Mouse (Mus musculus) layer of hippocampus, adult 11-12 months (tissue): ENCODE results near the gene Hspg2.
A peak's percentile ranks its signal among the peaks of the same experiment; 100 is the strongest.
"Not testable (repeated sequence)": the region's sequence is repeated elsewhere in the genome, so short reads cannot be mapped to it uniquely, and the experiment has no call there.

Source experiments
- DNase-seq: peaks from one replicate; pipeline ENCODE4 v3.0.0; 2022; ENCODE audit warnings: low spot score

Hspg2 gene

DNA sequence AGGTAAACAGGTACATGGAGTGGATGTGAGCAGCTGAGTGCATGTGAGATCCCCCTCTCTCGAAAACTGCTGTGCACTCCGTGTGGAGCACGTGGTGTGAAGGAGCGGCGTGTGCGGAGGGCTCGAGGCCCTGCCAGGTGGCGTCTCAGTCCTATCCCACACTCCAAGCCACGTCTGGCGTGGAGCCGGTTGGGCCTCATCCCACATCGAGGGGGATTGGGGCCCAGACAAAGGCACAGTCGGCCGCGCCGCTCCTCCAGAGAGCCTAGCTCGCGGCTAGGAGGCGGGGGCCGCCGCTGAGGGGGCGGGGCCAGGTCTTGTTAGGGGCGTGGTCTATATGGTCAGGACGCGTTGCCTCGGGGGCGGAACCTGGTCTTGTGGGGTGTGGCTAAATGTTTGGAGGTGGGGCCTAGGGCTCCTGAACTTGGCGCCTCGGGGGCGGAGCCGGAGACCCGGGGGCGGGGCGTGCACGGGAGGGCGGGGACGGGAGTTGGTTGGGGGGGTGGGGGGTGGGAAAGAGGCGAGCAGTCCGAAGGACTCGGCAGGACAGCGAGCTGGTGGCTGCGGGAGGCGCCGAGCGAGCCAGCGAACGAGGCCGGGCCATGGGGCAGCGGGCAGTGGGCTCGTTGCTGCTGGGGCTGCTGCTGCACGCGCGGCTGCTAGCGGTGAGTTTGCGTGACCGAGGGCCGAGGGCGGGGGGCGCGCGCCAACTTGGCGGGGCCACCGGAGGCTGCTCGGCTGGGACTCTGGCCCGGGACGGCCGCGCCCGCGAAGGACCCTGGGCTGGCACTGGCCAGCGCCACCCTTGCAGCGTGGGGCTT lies at the start of gene Hspg2:
Gene Hspg2 (plus strand): TSS at position 510 of the 821 bp plus-strand sequence.
- DNase-seq, result peak; percentile 86

DNA sequence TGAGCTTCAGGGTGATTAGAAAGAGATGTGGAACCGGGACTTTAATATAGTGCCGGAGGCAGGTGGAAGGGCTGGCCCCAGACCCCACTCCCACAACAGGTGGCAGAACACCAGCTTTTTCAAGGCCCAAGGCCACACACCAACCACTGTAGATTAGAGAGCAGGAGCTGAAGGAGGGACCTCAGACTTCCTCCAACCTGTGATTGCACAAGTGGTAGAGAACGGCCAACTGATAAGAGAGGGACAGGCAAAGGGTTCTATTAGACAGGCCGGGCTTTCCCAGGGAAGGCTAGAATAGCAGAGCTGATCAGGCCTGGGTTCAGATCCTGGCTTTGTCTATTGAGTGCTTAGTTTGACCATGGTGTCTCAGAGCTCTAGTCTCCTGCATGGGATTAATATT lies 38.1 kb upstream of the Hspg2 start, which contains the start of gene Cela3b:
Gene Cela3b (minus strand): TSS at position 39 of the 400 bp plus-strand sequence.
- no peak for DNase-seq

- DNase-seq, result not testable (repeated sequence)
These were observed 35.6 kb upstream of the Hspg2 start for GRCm38 (mm10) chr4:137432700-137433550.

DNA sequence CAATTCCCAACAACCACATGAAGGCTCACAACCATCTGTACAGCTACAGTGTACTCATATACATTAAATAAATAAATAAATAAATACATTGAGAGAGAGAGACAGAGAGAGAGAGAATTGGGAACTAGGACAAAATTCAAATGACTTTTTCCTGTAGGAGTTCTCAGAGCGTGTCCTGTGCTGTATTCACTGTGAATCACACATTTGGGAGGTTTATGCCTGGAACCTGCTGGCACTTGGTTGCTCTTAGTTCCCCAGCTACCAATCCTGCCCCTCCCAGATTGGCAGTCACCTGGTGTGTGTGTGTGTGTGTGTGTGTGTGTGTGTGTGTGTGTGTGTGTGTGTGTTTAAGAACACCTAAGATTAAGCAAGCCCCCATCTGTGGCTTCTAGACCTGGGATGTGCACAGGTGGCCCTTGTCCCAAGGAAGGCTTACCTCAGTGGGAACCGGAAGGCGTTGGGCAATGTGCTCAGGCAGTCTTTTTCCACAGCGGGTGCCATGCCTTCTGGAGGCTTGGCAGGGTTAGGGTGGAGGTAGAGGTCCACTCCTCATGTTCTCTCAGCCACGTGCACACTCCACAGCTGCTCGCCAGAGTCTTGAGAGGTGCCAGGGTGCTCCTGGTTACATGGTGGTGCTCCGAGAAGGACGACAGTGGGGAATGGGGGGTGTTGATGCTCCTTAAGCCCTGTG lies 31.4 kb upstream of the Hspg2 start:
- DNase-seq, result no peak

DNA sequence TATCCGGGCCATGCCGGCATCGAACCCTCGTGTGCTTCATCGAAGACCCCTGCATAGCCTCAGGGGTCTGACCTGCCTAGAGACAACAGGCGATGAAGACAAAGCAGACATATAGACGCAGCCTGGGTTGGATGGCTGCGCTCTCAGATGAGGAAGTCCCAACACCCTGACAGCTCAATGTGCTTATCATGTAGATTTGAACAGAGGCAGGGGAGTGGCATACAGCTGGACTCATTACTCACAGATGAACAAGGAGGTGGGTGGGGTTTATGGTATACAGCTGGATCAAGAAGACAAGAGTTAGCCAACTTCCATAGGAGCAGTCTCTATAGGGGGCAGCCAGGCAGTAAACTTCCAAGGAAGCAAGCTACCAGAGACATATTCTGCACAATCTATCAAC lies 29.7 kb upstream of the Hspg2 start:
- DNase-seq, result no peak

DNA sequence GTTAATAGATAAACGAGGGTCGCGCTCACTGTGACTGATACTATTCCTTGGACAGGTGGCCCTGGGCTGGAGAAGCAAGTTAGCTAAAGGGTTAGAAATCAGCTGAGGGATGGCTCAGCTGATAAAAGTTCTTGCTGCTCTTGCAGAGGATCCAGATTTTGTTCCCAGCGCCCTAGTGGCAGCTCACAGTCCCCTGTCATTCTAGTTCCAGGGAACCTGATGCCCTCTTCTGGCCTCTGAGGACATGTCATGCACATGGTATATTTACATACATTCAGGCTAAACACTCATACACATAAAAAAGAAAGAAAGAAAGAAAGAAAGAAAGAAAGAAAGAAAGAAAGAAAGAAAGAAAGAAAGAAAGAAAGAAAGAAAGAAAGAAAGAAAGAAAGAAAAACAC lies 27.2 kb upstream of the Hspg2 start:
- DNase-seq, result no peak

GRCm38 (mm10) chr4:137443625-137444024 lies 24.9 kb upstream of the Hspg2 start:
- DNase-seq, result peak; percentile 70

GRCm38 (mm10) chr4:137445881-137446280 lies 22.7 kb upstream of the Hspg2 start:
- DNase-seq, result no peak

DNA sequence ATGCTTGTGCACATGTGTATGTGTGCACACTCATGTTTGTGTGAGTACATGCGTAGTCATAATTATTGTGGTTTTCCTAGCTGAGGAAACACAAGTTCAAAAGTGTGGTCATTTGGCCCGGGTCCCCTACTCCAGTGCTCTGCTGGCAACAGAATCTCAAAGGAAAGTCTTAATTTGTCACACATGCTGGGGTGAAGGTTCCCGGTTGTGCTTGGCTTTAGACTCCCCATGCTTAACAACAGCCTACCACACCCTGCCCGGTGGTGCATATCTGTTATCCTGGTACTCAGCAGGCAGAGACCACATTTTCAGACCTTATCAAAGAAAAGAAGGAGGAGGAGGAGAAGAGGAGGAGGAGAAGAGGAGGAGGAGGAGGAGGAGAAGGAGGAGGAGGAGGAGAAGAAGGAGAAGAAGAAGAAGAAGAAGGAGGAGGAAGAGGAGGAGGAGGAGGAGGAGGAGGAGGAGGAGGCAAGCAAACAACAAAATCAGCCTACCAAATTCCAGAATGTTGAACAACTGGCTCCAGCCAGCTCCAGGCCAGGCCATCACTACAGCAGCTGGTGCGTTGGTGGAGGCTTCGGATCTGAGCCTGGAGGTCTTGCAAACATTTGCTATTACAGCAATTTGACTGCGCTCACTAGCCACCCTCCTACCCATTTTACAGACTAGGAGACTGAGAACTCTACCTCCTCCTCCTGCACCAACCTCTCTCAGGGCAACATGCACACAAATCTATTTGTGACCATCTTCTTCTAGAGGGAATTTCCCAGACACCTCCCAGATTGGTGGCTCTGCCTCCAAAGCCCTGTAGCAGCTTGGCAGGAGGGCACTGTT lies 21.0 kb upstream of the Hspg2 start:
- no peak for DNase-seq

DNA sequence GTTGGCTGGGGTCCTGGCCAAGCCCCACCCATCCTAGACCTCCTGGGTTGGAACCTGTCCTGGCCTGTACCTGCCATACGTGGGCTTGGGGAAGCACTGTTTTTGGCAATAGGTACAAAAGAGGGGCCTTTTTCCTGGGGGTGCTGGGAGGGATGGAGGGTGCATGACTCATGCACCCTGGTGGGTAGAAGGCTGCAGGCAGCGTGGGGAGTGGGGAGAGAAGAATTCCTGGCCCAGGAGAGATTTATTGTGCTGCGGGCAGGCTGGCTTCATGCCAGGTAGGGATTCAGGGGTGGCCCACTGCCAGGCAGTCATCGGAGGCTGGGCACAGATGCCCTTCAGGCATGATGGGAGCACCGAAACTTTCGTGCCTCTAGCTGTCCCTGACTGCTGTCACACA lies 20.4 kb upstream of the Hspg2 start:
- no peak for DNase-seq

- no peak for DNase-seq
These were observed 19.9 kb upstream of the Hspg2 start for GRCm38 (mm10) chr4:137448641-137449040.

DNA sequence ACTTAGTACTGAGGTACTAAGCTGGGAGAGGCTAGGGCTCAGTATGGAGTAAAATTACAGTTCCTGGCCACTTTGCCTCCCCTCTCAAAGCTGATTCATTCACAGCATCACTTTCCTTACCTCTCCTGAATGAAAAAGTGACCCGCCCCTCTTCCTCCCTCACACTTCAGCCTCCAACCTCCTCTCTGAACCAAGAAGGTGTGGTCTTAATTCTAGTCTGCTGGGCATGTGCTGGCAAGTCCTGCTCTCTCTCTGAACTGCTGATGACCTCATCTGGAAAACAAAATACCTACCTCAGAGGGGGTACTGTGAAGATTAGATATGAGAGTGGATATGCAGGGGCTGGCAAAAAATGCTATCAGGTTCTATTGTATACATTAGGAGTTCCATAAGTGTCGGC lies 19.4 kb upstream of the Hspg2 start:
- DNase-seq, result no peak

DNA sequence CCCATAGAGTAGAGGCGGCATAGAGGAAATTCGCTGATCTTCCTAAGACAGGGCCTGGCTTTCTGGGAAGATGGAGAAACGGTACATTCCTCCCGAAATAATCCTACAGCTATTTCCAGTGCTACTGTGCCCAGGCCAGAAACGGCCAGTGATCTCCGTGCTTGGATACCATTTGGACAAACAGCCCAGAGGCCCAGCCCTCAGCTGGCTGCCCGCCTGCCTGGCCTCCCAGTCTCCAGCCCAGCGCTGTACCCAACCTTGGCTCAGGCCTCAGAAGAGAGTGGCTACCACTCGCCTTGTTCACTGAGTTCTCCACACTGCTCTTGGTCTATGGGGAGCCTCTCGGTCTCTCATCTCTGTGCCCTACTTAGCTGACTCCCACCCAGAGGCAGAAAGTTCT lies 18.9 kb upstream of the Hspg2 start:
- no peak for DNase-seq

DNA sequence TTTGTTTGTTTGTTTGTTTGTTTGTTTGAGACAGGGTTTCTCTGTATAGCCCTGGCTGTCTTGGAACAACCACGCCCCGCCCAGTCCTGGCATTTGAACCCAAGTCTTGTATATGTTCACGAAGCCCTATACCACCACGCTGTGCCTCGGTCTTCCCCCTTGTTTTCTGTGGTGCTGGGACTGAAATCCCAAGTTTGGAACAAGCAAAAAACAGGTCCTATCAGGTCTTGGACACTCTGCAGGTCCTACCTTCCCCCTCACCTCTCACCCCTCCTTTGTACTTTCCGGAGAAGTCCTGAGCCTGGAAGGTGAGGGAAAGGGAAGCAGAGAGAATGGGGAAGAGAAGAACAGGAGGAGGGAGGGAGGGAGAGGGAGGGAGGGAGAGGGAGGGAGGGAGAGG lies 16.4 kb upstream of the Hspg2 start:
- no peak for DNase-seq

- no peak for DNase-seq
These were observed 15.3 kb upstream of the Hspg2 start, which contains the start of gene 1700013G24Rik for GRCm38 (mm10) chr4:137453234-137453767. Gene 1700013G24Rik (plus strand): TSS chr4:137453284.

GRCm38 (mm10) chr4:137454582-137454981 lies 14.0 kb upstream of the Hspg2 start:
- no peak for DNase-seq

GRCm38 (mm10) chr4:137456581-137456980 lies 12.0 kb upstream of the Hspg2 start:
- no peak for DNase-seq

DNA sequence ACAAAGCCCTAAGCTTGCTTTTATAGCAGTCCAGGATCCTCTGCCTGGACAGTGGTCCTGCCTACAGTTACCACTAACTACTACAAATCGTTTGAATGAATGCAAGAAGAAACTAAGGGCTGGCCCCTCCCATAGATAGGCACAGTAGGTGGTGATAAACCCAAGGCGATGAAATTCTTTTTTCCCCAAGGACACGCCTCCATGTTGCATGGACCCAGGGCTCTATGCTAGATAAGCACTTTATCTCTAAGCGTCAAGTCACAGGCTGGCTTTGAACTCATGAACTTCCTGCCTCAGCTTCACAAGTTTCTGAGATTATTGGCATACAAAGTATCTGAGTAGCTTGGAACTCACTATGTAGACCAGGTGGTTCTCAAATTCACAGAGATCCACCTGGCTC lies 11.3 kb upstream of the Hspg2 start:
- DNase-seq, result no peak

- no peak for DNase-seq
These were observed 10.3 kb upstream of the Hspg2 start for GRCm38 (mm10) chr4:137458310-137458709.

DNA sequence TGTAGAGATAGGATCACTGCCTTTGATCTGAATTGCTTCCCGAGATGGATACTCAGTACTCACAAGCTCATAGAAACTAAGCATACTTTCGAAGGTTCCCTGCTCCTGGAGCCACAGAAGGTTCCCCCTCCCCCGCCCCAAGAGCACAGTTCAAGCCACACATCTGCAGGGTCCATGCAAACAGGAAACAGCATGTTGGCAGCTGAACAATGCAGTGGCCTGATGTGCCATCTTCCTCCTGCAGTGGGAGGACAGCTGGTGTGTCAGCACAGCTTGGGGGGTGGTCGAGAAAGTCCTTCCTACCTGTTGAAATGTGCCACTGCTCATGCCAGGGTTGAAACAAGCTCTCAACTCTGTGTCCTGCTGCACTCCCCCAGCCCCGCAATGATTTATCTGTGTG lies 9.7 kb upstream of the Hspg2 start:
- no peak for DNase-seq

DNA sequence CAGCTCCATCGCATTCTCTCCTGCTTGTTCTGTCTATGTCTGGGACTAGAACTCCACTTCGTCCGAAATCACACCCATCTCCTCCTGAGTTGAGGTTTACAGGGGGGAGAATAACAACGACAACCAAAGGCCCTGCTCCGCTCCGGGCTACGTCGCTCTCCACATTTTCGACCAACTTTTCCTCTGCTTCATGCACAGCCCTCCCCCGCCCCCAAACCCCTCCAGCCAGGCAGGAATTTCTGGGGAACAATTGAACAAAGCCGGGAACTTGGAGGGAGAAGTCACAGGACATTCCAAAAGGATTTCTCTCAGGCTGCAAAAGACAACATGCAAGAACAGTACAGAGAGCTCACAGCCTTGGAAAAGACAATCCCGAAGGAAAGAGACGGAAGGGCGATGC lies 7.9 kb upstream of the Hspg2 start:
- DNase-seq, result no peak
